Mouse (Mus musculus): ENCODE measurements around the gene Ifnk. TPM values are rescaled to one million over a fixed set of nuclear protein-coding genes. Genes with fewer than 3 reads are reported as not detected.

The Ifnk gene
- total and polyA plus RNA-seq, 3 experiments = not detected

DNA sequence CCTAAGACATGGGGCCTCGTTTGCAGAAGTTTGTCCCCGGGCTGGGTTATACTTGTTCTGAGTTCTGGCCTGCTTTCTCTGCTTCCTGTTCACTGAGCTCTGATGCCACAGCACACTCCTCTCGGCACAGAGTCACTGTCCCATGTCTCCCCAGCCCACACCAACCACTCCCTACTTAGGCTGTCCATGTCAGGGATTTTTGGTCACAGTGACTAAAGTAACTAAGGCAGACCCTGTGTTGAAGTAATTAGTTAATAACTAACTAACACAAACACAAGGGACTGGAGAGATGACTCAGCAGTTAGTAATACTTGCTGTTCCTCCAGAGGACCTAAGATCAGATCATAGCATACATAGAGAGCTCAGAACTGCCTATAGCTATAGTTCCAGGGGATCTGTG is 14.1 kb downstream of the Ifnk start:
- TF ChIP-seq GATA1 (IDR thresholded peaks at IDR 0.05; ENCODE audit: borderline replicate concordance, low read length) = no peak
- no peak for TF ChIP-seq GATA2 (IDR thresholded peaks at IDR 0.05; ENCODE audit: borderline replicate concordance, low read depth, low read length)
- no peak for TF ChIP-seq CTCF (IDR thresholded peaks at IDR 0.05; ENCODE audit: low read depth, low read length)
- TF ChIP-seq POLR2AphosphoS5 (IDR thresholded peaks at IDR 0.05; ENCODE audit: insufficient replicate concordance, low read depth, low read length) = no peak
- no peak for TF ChIP-seq TAL1 (conservative IDR thresholded peaks at IDR 0.05; ENCODE audit: low read depth, low read length)
- Histone ChIP-seq H3K36me3 (replicated peaks) (no peaks in the 10 kb centered on the region), H3K9me3 (replicated peaks) (no peaks in the 10 kb centered on the region), H3K4me1 (ENCODE audit: insufficient read depth, low read depth, low read length) (0 out of 2 replicates have a peak, but pooled peaks cover 3% of the 10 kb centered on the region), H3K27me3 (ENCODE audit: insufficient read depth, low read length) (peaks cover 3% of the 10 kb centered on the region; the same call in 1 of the 2 replicates), H3K4me3 (ENCODE audit: low read depth, low read length) (no peak overlapping the region)
- no peak for DNase-seq (ENCODE audit: low spot score)
- no peak for ATAC-seq (ENCODE audit: extremely low read depth, insufficient number of reproducible peaks, low FRiP score, poor library complexity, severe bottlenecking)

DNA sequence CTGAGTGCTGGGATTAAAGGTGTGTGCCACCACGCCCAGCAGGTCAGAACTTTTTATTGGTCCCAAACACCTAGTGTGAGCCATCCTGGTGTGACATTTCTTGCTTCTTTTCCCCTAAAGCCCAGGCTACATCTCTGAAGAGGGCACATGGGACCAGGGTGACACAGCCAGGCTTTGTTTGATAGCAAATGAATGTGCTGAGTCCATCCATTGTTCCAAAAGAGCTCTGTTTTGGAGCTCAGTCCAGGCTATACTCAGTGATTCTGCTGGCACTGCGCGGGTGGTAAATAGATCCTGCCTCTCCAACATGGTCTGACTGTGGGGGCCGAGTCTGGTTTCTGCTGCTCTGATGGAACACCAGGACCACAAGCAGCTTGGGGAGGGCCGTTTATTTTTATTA is 16.0 kb downstream of the Ifnk start:
- DNase-seq (ENCODE audit: low spot score) (no peak), ATAC-seq (ENCODE audit: extremely low read depth, insufficient number of reproducible peaks, low FRiP score, poor library complexity, severe bottlenecking) (no peak)
- H3K9me3 ChIP-seq (replicated peaks) = no peaks in the 10 kb centered on the region
- 0 out of 2 replicates have a peak, but pooled peaks cover 3% of the 10 kb centered on the region for H3K4me1 ChIP-seq (ENCODE audit: insufficient read depth, low read depth, low read length)
- H3K27me3 ChIP-seq (ENCODE audit: insufficient read depth, low read length) = peaks cover 3% of the 10 kb centered on the region; the same call in 1 of the 2 replicates
- TF ChIP-seq CTCF (IDR thresholded peaks at IDR 0.05; ENCODE audit: low read depth, low read length) (no peak), POLR2AphosphoS5 (IDR thresholded peaks at IDR 0.05; ENCODE audit: insufficient replicate concordance, low read depth, low read length) (no peak)
- no peaks in the 10 kb centered on the region for H3K36me3 ChIP-seq (replicated peaks)
- no peak overlapping the region for H3K4me3 ChIP-seq (ENCODE audit: low read depth, low read length)

DNA sequence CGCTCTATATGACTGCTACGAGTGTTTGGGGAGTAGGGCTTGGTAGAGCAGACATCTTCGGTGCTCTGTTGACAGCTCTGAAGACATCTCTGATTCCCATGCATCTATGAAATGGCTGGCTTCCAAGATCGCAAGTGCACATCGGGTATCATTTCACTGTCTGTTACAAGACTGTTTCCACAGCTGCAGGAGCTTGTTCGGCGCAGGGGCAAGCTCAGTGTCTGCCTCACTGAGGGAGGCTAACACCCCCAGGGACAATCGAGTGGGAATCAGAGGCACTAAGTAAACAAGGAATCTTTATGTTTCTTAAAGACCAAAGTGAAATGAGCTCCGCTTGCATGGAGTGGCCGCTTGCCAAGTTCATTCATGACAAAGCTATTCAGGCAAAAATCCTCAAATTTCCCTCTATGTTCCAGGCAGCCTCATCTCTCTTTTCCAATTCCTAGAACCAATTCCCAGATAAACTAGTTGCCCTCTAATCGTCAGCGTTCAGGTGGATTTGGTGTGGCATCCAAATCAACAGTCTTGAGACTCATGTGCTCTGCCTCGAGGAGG is 17.8 kb downstream of the Ifnk start:
- Histone ChIP-seq H3K4me3 (ENCODE audit: low read depth, low read length) (no peak overlapping the region), H3K4me1 (ENCODE audit: insufficient read depth, low read depth, low read length) (0 out of 2 replicates have a peak, but pooled peaks cover 3% of the 10 kb centered on the region), H3K36me3 (replicated peaks) (no peaks in the 10 kb centered on the region), H3K27me3 (ENCODE audit: insufficient read depth, low read length) (no peaks in the 10 kb centered on the region), H3K9me3 (replicated peaks) (no peaks in the 10 kb centered on the region)
- ATAC-seq (ENCODE audit: extremely low read depth, insufficient number of reproducible peaks, low FRiP score, poor library complexity, severe bottlenecking) (no peak), DNase-seq (ENCODE audit: low spot score) (no peak)
- TF ChIP-seq CTCF (IDR thresholded peaks at IDR 0.05; ENCODE audit: low read depth, low read length) (no peak), GATA1 (IDR thresholded peaks at IDR 0.05; ENCODE audit: borderline replicate concordance, low read length) (no peak), POLR2AphosphoS5 (IDR thresholded peaks at IDR 0.05; ENCODE audit: insufficient replicate concordance, low read depth, low read length) (no peak), TAL1 (conservative IDR thresholded peaks at IDR 0.05; ENCODE audit: low read depth, low read length) (no peak)

DNA sequence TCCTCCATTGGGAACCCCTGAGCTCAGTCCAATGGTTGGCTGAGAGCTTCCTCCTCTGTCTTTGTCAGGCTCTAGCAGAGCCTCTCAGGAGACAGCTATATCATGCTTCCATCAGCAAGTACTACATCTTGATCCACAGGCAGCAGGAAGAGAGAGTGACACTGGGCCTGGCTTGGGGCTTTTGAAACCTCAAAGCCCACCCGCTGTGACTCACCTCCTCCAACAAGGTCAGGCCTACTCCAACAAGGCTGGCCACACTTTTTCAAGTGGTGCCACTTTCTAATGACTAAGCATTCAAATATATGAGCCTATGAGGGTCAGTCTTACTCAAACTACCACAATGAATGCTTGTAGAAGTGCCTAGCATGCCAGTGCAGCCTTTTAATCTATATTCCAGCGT is 20.6 kb downstream of the Ifnk start:
- no peaks in the 10 kb centered on the region for H3K36me3 ChIP-seq (replicated peaks)
- no peaks in the 10 kb centered on the region for H3K27me3 ChIP-seq (ENCODE audit: insufficient read depth, low read length)
- H3K4me1 ChIP-seq (ENCODE audit: insufficient read depth, low read depth, low read length) = no peaks in the 10 kb centered on the region
- DNase-seq (ENCODE audit: low spot score) (no peak), ATAC-seq (ENCODE audit: extremely low read depth, insufficient number of reproducible peaks, low FRiP score, poor library complexity, severe bottlenecking) (no peak)
- H3K9me3 ChIP-seq (replicated peaks) = no peaks in the 10 kb centered on the region
- H3K4me3 ChIP-seq (ENCODE audit: low read depth, low read length) = no peak overlapping the region
- TF ChIP-seq TAL1 (conservative IDR thresholded peaks at IDR 0.05; ENCODE audit: low read depth, low read length) (no peak), GATA2 (IDR thresholded peaks at IDR 0.05; ENCODE audit: borderline replicate concordance, low read depth, low read length) (no peak), GATA1 (IDR thresholded peaks at IDR 0.05; ENCODE audit: borderline replicate concordance, low read length) (no peak)

DNA sequence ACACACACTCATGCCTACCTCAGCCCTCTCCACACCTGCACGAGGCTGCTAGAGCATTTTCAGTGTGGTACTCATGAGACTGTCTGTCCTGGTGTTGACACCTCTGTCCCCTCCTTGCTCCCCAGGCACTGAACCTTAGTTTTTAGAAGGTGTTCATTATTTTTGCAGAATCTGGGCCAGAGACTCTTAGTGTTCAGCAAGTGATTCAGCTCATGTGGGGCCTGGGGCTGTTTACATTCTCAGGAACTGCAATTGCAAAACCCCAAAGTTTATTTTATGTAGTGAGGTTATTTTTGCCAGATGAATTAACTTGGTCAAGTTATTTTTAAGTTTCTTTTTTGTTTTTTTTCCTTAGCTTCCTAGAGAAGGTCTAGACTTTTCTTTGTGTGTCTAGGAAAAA is 21.7 kb downstream of the Ifnk start:
- TF ChIP-seq GATA1 (IDR thresholded peaks at IDR 0.05; ENCODE audit: borderline replicate concordance, low read length) (no peak), TAL1 (conservative IDR thresholded peaks at IDR 0.05; ENCODE audit: low read depth, low read length) (no peak), POLR2AphosphoS5 (IDR thresholded peaks at IDR 0.05; ENCODE audit: insufficient replicate concordance, low read depth, low read length) (no peak), CTCF (IDR thresholded peaks at IDR 0.05; ENCODE audit: low read depth, low read length) (no peak), GATA2 (IDR thresholded peaks at IDR 0.05; ENCODE audit: borderline replicate concordance, low read depth, low read length) (no peak)
- no peak overlapping the region for H3K4me3 ChIP-seq (ENCODE audit: low read depth, low read length)
- H3K36me3 ChIP-seq (replicated peaks) = no peaks in the 10 kb centered on the region
- no peak for ATAC-seq (ENCODE audit: extremely low read depth, insufficient number of reproducible peaks, low FRiP score, poor library complexity, severe bottlenecking)
- H3K27me3 ChIP-seq (ENCODE audit: insufficient read depth, low read length) = no peaks in the 10 kb centered on the region
- H3K9me3 ChIP-seq (replicated peaks) = no peaks in the 10 kb centered on the region
- no peaks in the 10 kb centered on the region for H3K4me1 ChIP-seq (ENCODE audit: insufficient read depth, low read depth, low read length)
- no peak for DNase-seq (ENCODE audit: low spot score)

DNA sequence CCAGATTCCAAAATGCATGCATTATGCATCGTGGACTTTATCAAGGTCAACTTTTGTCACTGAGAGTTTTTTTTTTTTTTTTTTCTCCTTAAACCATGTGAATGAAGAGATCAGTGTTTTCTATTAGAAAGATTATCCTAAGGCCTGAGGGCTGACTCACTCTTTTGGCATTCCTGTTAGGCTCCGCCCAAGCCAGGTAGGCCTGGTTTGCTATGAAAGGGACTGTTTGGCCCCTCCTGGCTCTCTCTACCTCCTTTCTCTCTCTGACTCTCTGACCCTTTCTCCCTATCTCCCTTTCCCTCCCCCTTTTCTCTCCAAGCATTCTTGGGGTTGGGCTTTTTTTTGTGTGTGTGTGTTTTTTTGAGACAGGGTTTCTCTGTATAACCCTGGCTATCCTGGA is 23.7 kb downstream of the Ifnk start:
- H3K4me3 ChIP-seq (ENCODE audit: low read depth, low read length) = no peak overlapping the region
- H3K27me3 ChIP-seq (ENCODE audit: insufficient read depth, low read length) = no peaks in the 10 kb centered on the region
- ATAC-seq (ENCODE audit: extremely low read depth, insufficient number of reproducible peaks, low FRiP score, poor library complexity, severe bottlenecking) (no peak), DNase-seq (ENCODE audit: low spot score) (no peak)
- H3K9me3 ChIP-seq (replicated peaks) = no peaks in the 10 kb centered on the region
- TF ChIP-seq POLR2AphosphoS5 (IDR thresholded peaks at IDR 0.05; ENCODE audit: insufficient replicate concordance, low read depth, low read length) (no peak), GATA2 (IDR thresholded peaks at IDR 0.05; ENCODE audit: borderline replicate concordance, low read depth, low read length) (no peak), GATA1 (IDR thresholded peaks at IDR 0.05; ENCODE audit: borderline replicate concordance, low read length) (no peak), CTCF (IDR thresholded peaks at IDR 0.05; ENCODE audit: low read depth, low read length) (no peak), TAL1 (conservative IDR thresholded peaks at IDR 0.05; ENCODE audit: low read depth, low read length) (no peak)
- H3K36me3 ChIP-seq (replicated peaks) = no peaks in the 10 kb centered on the region
- no peaks in the 10 kb centered on the region for H3K4me1 ChIP-seq (ENCODE audit: insufficient read depth, low read depth, low read length)
